Mouse (Mus musculus) hindbrain, embryonic 15.5 days (tissue): ENCODE measurements at regions not wholly inside any gene's neighbourhood (a gene's known extent, or its start where the extent isn't known, plus 50 kb on each side); places are given as distances from the start of the nearest gene placed in this dataset.

ENCODE experiments used
- ATAC-seq: fragments of 200-750 bp; cut with Nextera tagmentation; 2 replicates; pipeline ENCODE4 v1.8.0; 2017; ENCODE audit warnings: low read depth, moderate number of reproducible peaks, moderate TSS enrichment; ENCODE audit not compliant: low FRiP score
- H3K27ac ChIP-seq: fragments of 300-500 bp; sonication (generic); replicated peaks from 2 replicates; pipeline ENCODE4 v1.5.1; 2015; ENCODE audit warnings: mild to moderate bottlenecking, inconsistent platforms
- H3K27me3 ChIP-seq: fragments of 300-500 bp; sonication (generic); 2 replicates; pipeline ENCODE4 v1.6.1; 2015; ENCODE audit warnings: control low read depth, inconsistent platforms
- H3K36me3 ChIP-seq: fragments of 300-500 bp; sonication (generic); 2 replicates; pipeline ENCODE4 v1.6.1; 2015; ENCODE audit warnings: control low read depth, inconsistent platforms
- H3K4me1 ChIP-seq: fragments of 300-500 bp; sonication (generic); replicated peaks from 2 replicates; pipeline ENCODE4 v1.6.1; 2015; ENCODE audit warnings: control low read depth, inconsistent platforms
- H3K4me2 ChIP-seq: fragments of 300-500 bp; sonication (generic); 2 replicates; pipeline ENCODE4 v1.6.1; 2015; ENCODE audit warnings: moderate library complexity, mild to moderate bottlenecking, inconsistent platforms
- H3K4me3 ChIP-seq: fragments of 300-500 bp; sonication (generic); 2 replicates; pipeline ENCODE4 v1.5.1; 2015; ENCODE audit warnings: mild to moderate bottlenecking, inconsistent platforms
- H3K9ac ChIP-seq: fragments of 300-500 bp; sonication (generic); 2 replicates; pipeline ENCODE4 v1.6.1; 2015; ENCODE audit warnings: inconsistent platforms
- H3K9me3 ChIP-seq: fragments of 300-500 bp; sonication (generic); 2 replicates; pipeline ENCODE4 v1.6.1; 2016; ENCODE audit warnings: control low read depth, inconsistent platforms
- WGBS: fragments of 180-500 bp; shearing (Covaris S2); methylation state at CpG from one replicate; pipeline ENCODE4 v1.1.7; 2015; 5-methylcytosine and 5-hydroxymethylcytosine counted together

DNA sequence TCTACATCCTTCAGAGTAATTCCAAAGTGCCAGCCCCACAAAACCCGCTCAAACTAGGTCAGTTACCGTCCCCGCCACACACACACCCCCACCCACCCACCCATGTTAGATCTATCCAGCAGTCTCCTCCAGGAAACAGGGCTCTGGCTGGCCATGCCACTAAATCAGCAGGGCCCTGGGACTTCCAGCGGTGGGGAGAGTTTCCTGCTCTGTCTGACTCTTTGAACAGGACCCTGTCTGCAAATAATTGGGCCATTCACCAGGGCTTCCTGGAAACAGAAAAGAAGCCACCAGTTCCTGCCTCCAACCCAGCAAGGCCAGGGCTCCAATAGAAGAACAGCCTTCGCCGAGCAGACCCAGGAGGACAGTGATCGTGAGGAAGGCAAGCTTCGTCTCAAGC, 307.1 kb downstream of the Ptpru start:
- H3K4me3 ChIP-seq: no peak overlapping the region
- H3K4me2 ChIP-seq: no peak overlapping the region
- H3K36me3 ChIP-seq: no peaks in the 10 kb centered on the region
- H3K9ac ChIP-seq: no peak overlapping the region
- H3K27ac ChIP-seq: no peak overlapping the region
- H3K4me1 ChIP-seq: no peaks in the 10 kb centered on the region
- WGBS: 92% methylated on average over 8 of the region's 8 CpGs
- H3K27me3 ChIP-seq: no peaks in the 10 kb centered on the region
- no peaks in the 10 kb centered on the region for H3K9me3 ChIP-seq
- no peak for ATAC-seq

DNA sequence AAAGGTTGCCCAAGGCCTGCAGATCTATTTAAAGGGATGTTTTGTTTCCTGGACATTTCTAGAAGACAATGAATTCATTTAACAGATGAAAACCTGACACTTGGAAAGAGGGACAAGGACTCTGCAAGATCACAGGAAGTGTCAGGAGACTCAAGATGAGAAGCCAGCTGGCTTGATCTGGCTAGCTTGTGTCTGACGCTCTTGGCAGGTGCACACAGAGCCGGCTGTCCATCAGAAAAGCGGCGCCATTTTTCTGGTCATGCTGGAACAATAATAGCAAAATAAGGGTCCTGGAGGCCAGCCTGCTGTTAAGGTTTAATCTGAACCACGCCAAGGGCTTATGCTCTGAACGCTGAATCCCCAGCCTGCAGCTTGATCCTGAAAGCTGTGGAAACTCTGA, 303.3 kb downstream of the Ptpru start:
- H3K4me1 ChIP-seq: no peaks in the 10 kb centered on the region
- no peak overlapping the region for H3K9ac ChIP-seq
- H3K27me3 ChIP-seq: no peaks in the 10 kb centered on the region
- no peaks in the 10 kb centered on the region for H3K36me3 ChIP-seq
- no peak overlapping the region for H3K4me3 ChIP-seq
- no peak overlapping the region for H3K27ac ChIP-seq
- WGBS: 71% methylated on average over 6 of the region's 6 CpGs
- no peaks in the 10 kb centered on the region for H3K9me3 ChIP-seq
- H3K4me2 ChIP-seq: no peak overlapping the region
- no peak for ATAC-seq

DNA sequence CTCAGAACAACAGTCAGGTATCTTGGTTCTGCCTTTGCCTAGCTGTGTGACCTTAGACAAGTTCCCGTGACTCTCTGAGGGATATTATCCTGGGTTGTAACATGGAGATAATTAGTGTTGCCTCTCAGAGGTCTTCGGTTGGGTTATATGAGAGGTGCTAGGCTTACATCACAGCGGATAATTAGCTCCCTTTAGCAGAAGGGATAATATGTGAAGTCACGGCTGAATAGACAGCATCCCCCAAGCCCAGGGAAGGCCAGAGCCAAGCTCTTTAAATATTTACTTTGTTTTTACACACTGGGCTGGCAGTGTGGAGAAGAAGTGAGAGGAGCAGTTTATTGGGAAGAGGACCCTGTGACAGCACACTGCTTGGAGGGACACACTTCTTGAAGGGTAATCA, 299.9 kb downstream of the Ptpru start:
- no peaks in the 10 kb centered on the region for H3K9me3 ChIP-seq
- no peak overlapping the region for H3K4me3 ChIP-seq
- ATAC-seq: no peak
- no peak overlapping the region for H3K4me2 ChIP-seq
- 56% methylated on average over 4 of the region's 4 CpGs for WGBS
- no peak overlapping the region for H3K27ac ChIP-seq
- no peaks in the 10 kb centered on the region for H3K27me3 ChIP-seq
- H3K36me3 ChIP-seq: no peaks in the 10 kb centered on the region
- H3K4me1 ChIP-seq: no peaks in the 10 kb centered on the region
- no peak overlapping the region for H3K9ac ChIP-seq

DNA sequence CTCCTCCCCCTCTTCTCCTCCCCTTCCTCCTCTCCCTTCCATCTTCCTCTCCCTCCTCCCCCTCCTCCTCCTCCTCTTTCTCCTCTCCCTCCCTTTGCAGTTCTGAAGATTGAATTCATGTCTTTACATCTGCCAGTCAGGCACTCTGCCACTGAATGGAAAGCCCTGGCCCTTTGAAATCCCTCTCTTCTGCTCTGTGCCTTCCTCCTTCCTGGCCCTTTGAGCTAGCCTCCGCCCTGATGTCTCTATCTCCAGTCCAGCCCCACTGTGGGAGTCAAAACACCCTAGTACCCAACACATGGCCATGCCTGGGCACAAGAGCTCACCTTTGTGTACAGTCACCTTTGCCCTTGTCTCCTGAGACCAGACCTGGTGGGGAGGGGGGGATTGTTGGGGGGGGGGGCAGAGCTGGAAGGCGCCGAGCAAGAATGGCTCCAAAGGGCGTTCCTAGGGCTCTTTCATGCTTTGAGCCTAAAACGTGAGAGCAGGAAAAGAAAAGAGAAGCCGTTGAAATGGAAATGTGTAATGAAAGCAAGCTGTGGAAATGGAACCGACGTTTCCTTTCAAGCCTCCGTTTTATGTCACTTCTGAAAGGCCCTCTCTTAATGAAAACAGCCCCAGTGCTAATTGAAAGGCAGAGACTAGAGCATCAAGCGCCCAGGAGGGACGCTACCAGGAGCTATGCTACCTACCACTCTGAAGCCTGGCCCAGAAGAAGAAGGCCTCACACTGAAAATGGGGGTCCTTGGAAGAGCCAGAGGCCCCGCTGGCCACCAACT, 291.5 kb downstream of the Ptpru start:
- ATAC-seq: no peak
- Histone ChIP-seq H3K4me2 (no peak overlapping the region), H3K9ac (no peak overlapping the region), H3K9me3 (no peaks in the 10 kb centered on the region), H3K4me1 (no peaks in the 10 kb centered on the region; the same call in 1 of the 2 replicates), H3K36me3 (no peaks in the 10 kb centered on the region), H3K27me3 (no peaks in the 10 kb centered on the region), H3K27ac (no peak overlapping the region), H3K4me3 (no peak overlapping the region)
- WGBS: 50% methylated on average over 12 of the region's 12 CpGs

DNA sequence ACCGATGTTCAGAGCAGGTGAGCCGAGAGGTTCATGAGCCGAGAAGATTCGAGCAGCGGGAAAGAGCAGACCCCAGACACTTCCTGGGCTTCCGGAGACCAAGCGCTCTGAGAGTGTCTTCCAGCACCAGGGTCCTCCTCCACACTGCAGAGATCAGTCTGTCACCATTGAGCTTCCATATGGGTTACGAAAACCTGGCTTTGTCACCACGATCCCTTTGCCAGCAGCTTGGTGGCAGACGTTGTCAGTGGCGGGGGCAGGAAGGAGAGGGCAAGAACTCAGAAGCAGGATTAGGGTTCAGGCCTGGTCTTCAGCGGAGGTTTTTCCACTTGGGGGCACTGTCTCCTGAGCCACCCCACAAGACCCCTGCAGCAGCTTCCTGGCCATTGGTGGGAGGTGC, 288.5 kb downstream of the Ptpru start:
- Histone ChIP-seq H3K9me3 (no peaks in the 10 kb centered on the region), H3K4me3 (no peak overlapping the region), H3K27ac (no peak overlapping the region), H3K27me3 (no peaks in the 10 kb centered on the region), H3K4me1 (no peaks in the 10 kb centered on the region; the same call in 1 of the 2 replicates), H3K36me3 (no peaks in the 10 kb centered on the region), H3K4me2 (no peak overlapping the region), H3K9ac (no peak overlapping the region)
- no peak for ATAC-seq
- WGBS: 87% methylated on average over 12 of the region's 12 CpGs

DNA sequence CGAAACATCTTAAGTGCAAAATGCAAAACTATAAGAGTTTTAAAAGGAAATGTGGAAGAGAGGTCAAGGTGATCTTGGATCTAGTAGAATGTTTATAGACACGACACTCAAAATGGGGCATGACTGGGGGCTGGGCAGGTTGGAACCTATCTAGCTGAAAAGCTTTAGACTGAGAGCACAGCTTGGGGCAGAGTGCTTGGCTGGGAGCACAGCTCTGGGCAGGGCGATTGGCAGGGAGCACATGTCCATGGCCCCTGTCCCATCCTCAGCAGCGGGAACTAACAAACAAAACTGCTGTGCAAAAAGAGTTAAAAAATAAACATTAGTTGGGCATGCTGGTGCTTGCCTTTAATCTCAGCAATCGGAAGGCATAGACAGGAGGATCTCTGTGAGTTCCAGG, 279.6 kb downstream of the Ptpru start:
- Histone ChIP-seq H3K9me3 (no peaks in the 10 kb centered on the region), H3K4me3 (no peak overlapping the region), H3K27ac (no peak overlapping the region), H3K9ac (no peak overlapping the region), H3K27me3 (no peaks in the 10 kb centered on the region), H3K36me3 (no peaks in the 10 kb centered on the region), H3K4me2 (no peak overlapping the region), H3K4me1 (no peaks in the 10 kb centered on the region)
- ATAC-seq: no peak
- 80% methylated on average over 5 of the region's 5 CpGs for WGBS

DNA sequence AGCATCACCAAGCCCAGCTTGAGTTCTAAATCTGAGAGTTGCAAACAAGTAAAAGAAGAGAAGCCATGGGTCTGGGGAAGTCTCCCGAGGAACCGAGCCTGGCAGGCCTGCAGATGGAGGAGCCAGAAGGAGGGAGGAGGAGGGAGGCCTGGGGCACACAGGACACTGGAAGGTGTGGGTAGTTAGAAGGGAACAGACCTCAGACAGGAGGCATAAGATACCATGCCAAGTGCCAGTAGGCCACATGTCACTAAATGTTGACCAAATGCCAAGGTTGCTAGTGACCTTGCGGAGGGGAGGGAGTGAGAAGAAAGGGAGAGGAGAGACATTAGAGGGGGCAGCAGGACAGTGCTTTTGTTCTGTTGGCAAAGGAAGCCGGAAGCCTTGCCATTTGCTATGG, 274.2 kb downstream of the Ptpru start:
- WGBS: 57% methylated on average over 4 of the region's 4 CpGs
- H3K4me3 ChIP-seq: no peak overlapping the region
- H3K9ac ChIP-seq: no peak overlapping the region
- peaks cover 12% of the 10 kb centered on the region for H3K4me1 ChIP-seq
- H3K27ac ChIP-seq: no peak overlapping the region
- H3K4me2 ChIP-seq: no peak overlapping the region
- H3K27me3 ChIP-seq: no peaks in the 10 kb centered on the region
- no peaks in the 10 kb centered on the region for H3K9me3 ChIP-seq
- ATAC-seq: no peak
- no peaks in the 10 kb centered on the region for H3K36me3 ChIP-seq

DNA sequence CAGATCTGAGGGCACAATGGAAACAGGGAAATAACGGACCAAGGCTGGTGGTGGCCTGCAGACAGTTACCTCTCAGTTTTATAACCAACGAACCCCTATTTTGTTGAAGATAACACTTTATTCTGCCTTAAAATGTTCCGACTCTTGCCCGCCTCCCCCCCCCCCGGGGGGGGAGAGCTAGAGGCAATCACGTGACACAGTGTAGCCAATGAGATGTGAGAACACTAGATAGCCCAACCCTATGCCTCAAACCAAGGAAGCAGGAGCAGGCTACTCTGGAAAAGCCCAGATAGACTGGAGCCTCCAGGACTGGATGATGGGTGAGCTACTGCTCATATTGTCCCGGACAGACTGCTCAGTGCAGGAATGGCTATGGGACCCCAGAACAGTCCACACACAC, 272.9 kb downstream of the Ptpru start:
- Histone ChIP-seq H3K27me3 (no peaks in the 10 kb centered on the region), H3K4me3 (no peak overlapping the region), H3K4me1 (peaks cover 12% of the 10 kb centered on the region), H3K9ac (no peak overlapping the region), H3K9me3 (no peaks in the 10 kb centered on the region), H3K4me2 (no peak overlapping the region), H3K27ac (no peak overlapping the region), H3K36me3 (no peaks in the 10 kb centered on the region)
- WGBS: 78% methylated on average over 7 of the region's 7 CpGs
- ATAC-seq: no peak

DNA sequence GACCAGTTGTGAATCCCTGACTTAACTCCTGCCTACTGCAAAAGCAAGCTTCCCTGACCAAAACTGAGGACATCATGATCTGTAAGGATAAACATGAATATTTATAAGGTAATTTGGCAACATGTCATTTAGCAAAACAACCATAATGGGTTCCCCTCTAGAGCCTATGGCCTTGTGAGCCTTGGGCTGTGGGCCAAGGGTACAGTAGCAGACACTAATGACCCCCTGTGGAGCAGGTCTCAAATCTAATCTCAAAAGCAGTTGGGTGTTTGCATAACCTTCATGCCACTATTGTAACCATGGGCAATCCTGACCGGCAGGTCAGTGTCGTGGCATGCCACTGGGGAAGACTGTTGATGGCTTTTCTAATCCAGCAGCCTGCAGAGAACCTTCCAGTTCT, 270.8 kb downstream of the Ptpru start:
- Histone ChIP-seq H3K4me1 (peaks cover 12% of the 10 kb centered on the region), H3K36me3 (no peaks in the 10 kb centered on the region), H3K4me2 (no peak overlapping the region), H3K4me3 (no peak overlapping the region), H3K27ac (no peak overlapping the region), H3K27me3 (no peaks in the 10 kb centered on the region), H3K9ac (no peak overlapping the region), H3K9me3 (no peaks in the 10 kb centered on the region)
- no peak for ATAC-seq
- WGBS: 31% methylated on average over 2 of the region's 2 CpGs

DNA sequence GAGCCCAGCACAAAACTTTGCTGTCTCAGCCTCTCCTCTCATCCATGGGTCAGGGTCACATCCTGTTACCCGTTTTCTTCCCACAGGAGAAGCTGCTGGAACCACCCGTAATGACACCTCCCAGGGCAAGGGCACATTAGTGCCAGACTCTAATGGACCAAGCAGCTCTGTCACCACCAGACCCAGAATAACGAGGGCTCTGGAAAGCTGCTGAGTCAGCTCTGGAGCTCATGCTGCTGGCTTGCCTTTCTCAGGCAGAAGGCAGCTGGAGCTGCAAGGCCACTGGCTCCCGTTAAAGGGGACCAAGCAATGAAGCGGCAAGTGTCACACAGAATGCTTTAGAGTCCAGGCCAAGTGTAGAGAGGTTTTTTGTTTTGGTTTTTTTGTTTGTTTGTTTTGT, 268.9 kb downstream of the Ptpru start:
- 0 out of 2 replicates have a peak, but pooled peaks have one; percentile 11 for ATAC-seq
- H3K27ac ChIP-seq: no peak overlapping the region
- H3K4me2 ChIP-seq: no peak overlapping the region
- H3K9ac ChIP-seq: no peak overlapping the region
- no peak overlapping the region for H3K4me3 ChIP-seq
- H3K27me3 ChIP-seq: no peaks in the 10 kb centered on the region
- H3K36me3 ChIP-seq: no peaks in the 10 kb centered on the region
- H3K4me1 ChIP-seq: peaks cover 7% of the 10 kb centered on the region
- no peaks in the 10 kb centered on the region for H3K9me3 ChIP-seq
- 44% methylated on average over 5 of the region's 5 CpGs for WGBS

DNA sequence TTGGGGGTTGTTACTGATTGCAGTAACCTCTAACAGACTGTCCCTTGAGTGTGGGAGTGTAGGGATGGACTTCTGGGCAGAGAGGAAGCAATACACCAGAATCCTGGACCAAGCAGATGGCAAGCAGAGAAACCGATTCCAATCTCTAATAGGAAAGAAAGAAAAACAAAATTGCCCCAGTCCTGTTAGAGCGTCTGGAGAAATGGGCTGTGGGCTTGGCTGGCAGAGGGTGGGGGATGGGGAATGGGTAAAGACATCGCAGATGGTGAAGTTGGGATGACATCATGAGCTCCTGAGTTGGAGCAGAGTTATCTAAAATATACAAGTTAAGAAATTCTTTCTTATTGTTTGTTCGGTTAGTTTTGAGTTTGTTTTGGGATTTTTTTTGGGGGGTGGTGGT, 260.5 kb downstream of the Ptpru start:
- 82% methylated on average over 4 of the region's 4 CpGs for WGBS
- Histone ChIP-seq H3K36me3 (no peaks in the 10 kb centered on the region), H3K27ac (no peak overlapping the region), H3K9ac (no peak overlapping the region), H3K4me3 (no peak overlapping the region), H3K4me1 (no peaks in the 10 kb centered on the region), H3K4me2 (no peak overlapping the region), H3K27me3 (no peaks in the 10 kb centered on the region), H3K9me3 (no peaks in the 10 kb centered on the region)
- no peak for ATAC-seq

DNA sequence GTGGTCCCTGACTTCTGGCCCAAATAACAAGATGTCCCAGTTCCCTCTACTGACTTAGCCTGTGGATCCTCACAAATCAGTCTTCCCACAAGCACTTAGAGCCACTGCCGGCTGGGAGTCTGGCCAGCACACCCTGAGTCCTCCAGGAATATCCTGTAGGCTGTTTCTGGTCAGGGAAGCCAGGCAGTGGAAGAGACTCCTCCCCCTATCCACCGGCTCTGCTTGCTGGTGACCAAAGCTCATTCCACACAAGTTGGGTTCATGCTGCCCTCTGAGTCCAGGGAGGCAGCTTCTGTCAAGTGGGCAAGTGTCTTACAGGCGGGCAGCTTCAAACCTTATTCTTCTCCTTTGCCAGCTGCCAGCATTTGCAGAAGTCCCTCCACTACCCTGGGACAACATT, 252.1 kb downstream of the Ptpru start:
- Histone ChIP-seq H3K4me1 (no peaks in the 10 kb centered on the region), H3K36me3 (no peaks in the 10 kb centered on the region), H3K27me3 (no peaks in the 10 kb centered on the region), H3K9ac (no peak overlapping the region), H3K4me2 (no peak overlapping the region), H3K4me3 (no peak overlapping the region), H3K27ac (no peak overlapping the region), H3K9me3 (no peaks in the 10 kb centered on the region)
- 79% methylated on average over 3 of the region's 3 CpGs for WGBS
- no peak for ATAC-seq

DNA sequence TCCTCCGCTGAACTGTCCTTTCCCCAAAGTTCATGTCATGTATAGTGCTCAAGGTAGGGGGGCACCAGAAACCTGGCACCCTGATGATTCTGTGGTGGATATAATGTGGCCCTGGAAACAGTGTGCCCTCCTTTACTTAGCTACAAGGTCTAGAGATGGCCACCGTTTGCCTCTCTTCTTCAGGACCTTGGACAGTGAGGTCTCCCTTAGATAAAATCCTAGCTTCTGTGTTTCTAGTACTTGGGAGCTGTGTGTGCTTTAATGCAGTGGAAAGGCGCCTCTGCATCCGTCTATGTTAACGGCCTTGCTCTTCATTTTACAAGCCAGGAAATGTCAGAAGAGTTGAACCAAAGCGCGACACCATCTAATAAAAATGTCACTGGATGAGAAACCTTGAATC, 250.6 kb downstream of the Ptpru start:
- no peak overlapping the region for H3K4me3 ChIP-seq
- ATAC-seq: no peak
- H3K9ac ChIP-seq: no peak overlapping the region
- WGBS: 66% methylated on average over 7 of the region's 7 CpGs
- no peak overlapping the region for H3K27ac ChIP-seq
- H3K4me1 ChIP-seq: no peaks in the 10 kb centered on the region
- no peaks in the 10 kb centered on the region for H3K27me3 ChIP-seq
- H3K4me2 ChIP-seq: no peak overlapping the region
- no peaks in the 10 kb centered on the region for H3K9me3 ChIP-seq
- H3K36me3 ChIP-seq: no peaks in the 10 kb centered on the region
